Mouse (Mus musculus) MEL (cell line): Measurements from ENCODE around the gene Elof1. TPM values are rescaled to one million over a fixed set of nuclear protein-coding genes. Genes with fewer than 3 reads are reported as not detected.

Source experiments
- DNase-seq: peaks from one replicate; pipeline ENCODE4 v3.0.0; 2011; ENCODE audit warnings: low read depth, low spot score
- H3K27ac ChIP-seq: 2 replicates; pipeline ENCODE4 v1.5.1; 2012; ENCODE audit warnings: low read depth, mild to moderate bottlenecking, control low read depth, low read length, moderate library complexity; ENCODE audit not compliant: control insufficient read depth
- H3K27me3 ChIP-seq, 2 experiments: fragments of 150-350 bp in 1 of 2; sonication (generic) in 1 of 2; 2 replicates each; pipeline ENCODE4 v1.6.1; 2012; ENCODE audit warnings: low read length in 2 of 2, mild to moderate bottlenecking in 2 of 2, improper control_type of control experiment in 1 of 2, moderate library complexity in 1 of 2; ENCODE audit not compliant: insufficient read depth in 2 of 2, control insufficient read depth in 1 of 2
- H3K36me3 ChIP-seq, 2 experiments: 2 replicates each; pipeline ENCODE4 v1.6.1; 2012 to 2014; ENCODE audit warnings: low read length in 2 of 2, improper control_type of control experiment in 1 of 2, inconsistent platforms in 1 of 2, mild to moderate bottlenecking in 1 of 2; ENCODE audit not compliant: insufficient read depth in 2 of 2, control insufficient read depth in 1 of 2
- H3K4me1 ChIP-seq, 2 experiments: fragments of 150-350 bp in 1 of 2; sonication (generic) in 1 of 2; 2 replicates each; pipeline ENCODE4 v1.6.1; 2012; ENCODE audit warnings: low read length in 2 of 2, improper control_type of control experiment in 1 of 2, mild to moderate bottlenecking in 1 of 2; ENCODE audit not compliant: insufficient read depth in 2 of 2, control insufficient read depth in 1 of 2
- H3K4me3 ChIP-seq, 2 experiments: fragments of 150-350 bp in 1 of 2; sonication (generic) in 1 of 2; 2 replicates each; pipeline ENCODE4 v1.5.1; 2012; ENCODE audit warnings: low read depth in 2 of 2, low read length in 2 of 2, mild to moderate bottlenecking in 2 of 2, moderate library complexity in 2 of 2, control low read depth in 1 of 2, improper control_type of control experiment in 1 of 2; ENCODE audit not compliant: control insufficient read depth in 1 of 2, insufficient read depth in 1 of 2
- H3K79me2 ChIP-seq: 2 replicates; pipeline ENCODE4 v1.6.1; 2012; ENCODE audit warnings: mild to moderate bottlenecking, low read length, moderate library complexity; ENCODE audit not compliant: control insufficient read depth, poor library complexity, insufficient read depth
- H3K9ac ChIP-seq: 2 replicates; pipeline ENCODE4 v1.6.1; 2012; ENCODE audit warnings: low read depth, mild to moderate bottlenecking, control low read depth, low read length, moderate library complexity; ENCODE audit not compliant: control insufficient read depth, poor library complexity, severe bottlenecking
- H3K9me3 ChIP-seq: fragments of 150-350 bp; sonication (generic); replicated peaks from 2 replicates; pipeline ENCODE4 v1.6.1; 2012; ENCODE audit warnings: mild to moderate bottlenecking, low read length, improper control_type of control experiment, moderate library complexity; ENCODE audit not compliant: insufficient read depth
- BHLHE40 ChIP-seq: IDR thresholded peaks from 2 replicates; pipeline ENCODE4 v1.6.1; 2012; ENCODE audit warnings: low read depth, mild to moderate bottlenecking, inconsistent platforms, low read length, improper control_type of control experiment, borderline replicate concordance
- CTCF ChIP-seq, 3 experiments: IDR thresholded peaks in 2 of 3; conservative IDR thresholded peaks in 1 of 3; 2 replicates each; pipeline ENCODE4 v1.5.1; 2011 to 2012; ENCODE audit warnings: low read length in 3 of 3, low read depth in 2 of 3, mild to moderate bottlenecking in 2 of 3, improper control_type of control experiment in 1 of 3, inconsistent platforms in 1 of 3, mixed read lengths in 1 of 3, moderate library complexity in 1 of 3; ENCODE audit not compliant: control insufficient read depth in 1 of 3, insufficient read depth in 1 of 3, poor library complexity in 1 of 3, severe bottlenecking in 1 of 3
- E2F4 ChIP-seq: IDR thresholded peaks from 2 replicates; pipeline ENCODE4 v1.6.1; 2011; ENCODE audit warnings: low read depth, low read length, improper control_type of control experiment, borderline replicate concordance
- ELF1 ChIP-seq: IDR thresholded peaks from 2 replicates; pipeline ENCODE4 v1.6.1; 2014; ENCODE audit warnings: low read depth, mild to moderate bottlenecking, inconsistent platforms, low read length, improper control_type of control experiment, moderate library complexity
- EP300 ChIP-seq, 2 experiments: IDR thresholded peaks; 2 replicates each; pipeline ENCODE4 v1.6.1; 2011; ENCODE audit warnings: improper control_type of control experiment in 2 of 2, low read length in 2 of 2, low read depth in 1 of 2, mild to moderate bottlenecking in 1 of 2
- ETS1 ChIP-seq: IDR thresholded peaks from 2 replicates; pipeline ENCODE4 v1.6.1; 2012; ENCODE audit warnings: low read depth, mild to moderate bottlenecking, inconsistent platforms, low read length, improper control_type of control experiment, moderate library complexity
- GABPA ChIP-seq: IDR thresholded peaks from 2 replicates; pipeline ENCODE4 v1.6.1; 2012; ENCODE audit warnings: low read depth, mild to moderate bottlenecking, inconsistent platforms, low read length, improper control_type of control experiment, moderate library complexity
- GATA1 ChIP-seq: IDR thresholded peaks from 2 replicates; pipeline ENCODE4 v1.6.1; 2011; ENCODE audit warnings: low read depth, low read length, improper control_type of control experiment
- HCFC1 ChIP-seq: IDR thresholded peaks from 2 replicates; pipeline ENCODE4 v1.6.1; 2012; ENCODE audit warnings: low read depth, mild to moderate bottlenecking, inconsistent platforms, low read length, improper control_type of control experiment, moderate library complexity
- JUND ChIP-seq: IDR thresholded peaks from 2 replicates; pipeline ENCODE4 v1.6.1; 2011; ENCODE audit warnings: low read depth, mild to moderate bottlenecking, improper control_type of control experiment, low read length
- KAT2A ChIP-seq: conservative IDR thresholded peaks from 2 replicates; pipeline ENCODE4 v1.6.1; 2012; ENCODE audit warnings: low read depth, low read length, improper control_type of control experiment, inconsistent platforms
- MAFK ChIP-seq: IDR thresholded peaks from 2 replicates; pipeline ENCODE4 v1.6.1; 2011; ENCODE audit warnings: low read depth, mild to moderate bottlenecking, low read length, improper control_type of control experiment, borderline replicate concordance
- MAX ChIP-seq: IDR thresholded peaks from 2 replicates; pipeline ENCODE4 v1.6.1; 2011; ENCODE audit warnings: low read length, improper control_type of control experiment
- MEF2A ChIP-seq: IDR thresholded peaks from 2 replicates; pipeline ENCODE4 v1.6.1; 2014; ENCODE audit warnings: low read depth, mild to moderate bottlenecking, inconsistent platforms, low read length, improper control_type of control experiment; ENCODE audit not compliant: poor library complexity, insufficient replicate concordance, severe bottlenecking; ENCODE audit errors: extremely low read depth
- MYB ChIP-seq: IDR thresholded peaks from 2 replicates; pipeline ENCODE4 v1.6.1; 2011; ENCODE audit warnings: mild to moderate bottlenecking, low read depth, low read length, improper control_type of control experiment
- MYC ChIP-seq: IDR thresholded peaks from 2 replicates; pipeline ENCODE4 v1.6.1; 2011; ENCODE audit warnings: low read depth, mild to moderate bottlenecking, low read length, improper control_type of control experiment, moderate library complexity
- NELFE ChIP-seq: IDR thresholded peaks from 2 replicates; pipeline ENCODE4 v1.6.1; 2011; ENCODE audit warnings: low read depth, low read length, improper control_type of control experiment
- NRF1 ChIP-seq: IDR thresholded peaks from 2 replicates; pipeline ENCODE4 v1.6.1; 2014; ENCODE audit warnings: low read depth, mild to moderate bottlenecking, inconsistent platforms, low read length, improper control_type of control experiment, moderate library complexity; ENCODE audit not compliant: poor library complexity, insufficient read depth, severe bottlenecking
- POLR2A ChIP-seq, 2 experiments: IDR thresholded peaks; 2 replicates each; pipeline ENCODE4 v1.6.1; 2011 to 2012; ENCODE audit warnings: low read length in 2 of 2, mild to moderate bottlenecking in 2 of 2, control low read depth in 1 of 2, improper control_type of control experiment in 1 of 2, low read depth in 1 of 2, moderate library complexity in 1 of 2; ENCODE audit not compliant: control insufficient read depth in 1 of 2, insufficient read depth in 1 of 2, poor library complexity in 1 of 2
- POLR2AphosphoS2 ChIP-seq: IDR thresholded peaks from 2 replicates; pipeline ENCODE4 v1.6.1; 2011; ENCODE audit warnings: low read length, improper control_type of control experiment
- POLR2AphosphoS5 ChIP-seq: IDR thresholded peaks from 2 replicates; pipeline ENCODE4 v1.6.1; 2012; ENCODE audit warnings: low read depth, borderline replicate concordance, mild to moderate bottlenecking, inconsistent platforms, low read length, moderate library complexity, mixed read lengths
- RAD21 ChIP-seq: IDR thresholded peaks from 2 replicates; pipeline ENCODE4 v1.6.1; 2011; ENCODE audit warnings: mild to moderate bottlenecking, low read depth, low read length, improper control_type of control experiment
- RCOR1 ChIP-seq: IDR thresholded peaks from 2 replicates; pipeline ENCODE4 v1.6.1; 2012; ENCODE audit warnings: low read depth, mild to moderate bottlenecking, inconsistent platforms, low read length, improper control_type of control experiment
- SIN3A ChIP-seq: IDR thresholded peaks from 2 replicates; pipeline ENCODE4 v1.6.1; 2012; ENCODE audit warnings: low read length, improper control_type of control experiment, inconsistent platforms
- SMC3 ChIP-seq: IDR thresholded peaks from 2 replicates; pipeline ENCODE4 v1.6.1; 2011; ENCODE audit warnings: low read depth, low read length, improper control_type of control experiment
- TAL1 ChIP-seq: IDR thresholded peaks from 2 replicates; pipeline ENCODE4 v1.6.1; 2012; ENCODE audit warnings: mild to moderate bottlenecking, inconsistent platforms, low read length, moderate library complexity, mixed read lengths
- TBP ChIP-seq: IDR thresholded peaks from 2 replicates; pipeline ENCODE4 v1.8.0; 2011; ENCODE audit warnings: low read depth, low read length, improper control_type of control experiment
- TCF12 ChIP-seq: IDR thresholded peaks from 2 replicates; pipeline ENCODE4 v1.6.1; 2014; ENCODE audit warnings: low read depth, mild to moderate bottlenecking, inconsistent platforms, low read length, improper control_type of control experiment, moderate library complexity
- UBTF ChIP-seq: IDR thresholded peaks from 2 replicates; pipeline ENCODE4 v1.6.1; 2012; ENCODE audit warnings: low read depth, mild to moderate bottlenecking, inconsistent platforms, low read length, improper control_type of control experiment, moderate library complexity, borderline replicate concordance; ENCODE audit not compliant: insufficient read depth
- USF1 ChIP-seq: IDR thresholded peaks from 2 replicates; pipeline ENCODE4 v1.6.1; 2014; ENCODE audit warnings: low read depth, mild to moderate bottlenecking, inconsistent platforms, low read length, improper control_type of control experiment, moderate library complexity
- USF2 ChIP-seq, 2 experiments: IDR thresholded peaks; 2 replicates each; pipeline ENCODE4 v1.6.1; 2011 to 2012; ENCODE audit warnings: improper control_type of control experiment in 2 of 2, low read length in 2 of 2, borderline replicate concordance in 1 of 2, inconsistent platforms in 1 of 2, low read depth in 1 of 2, mild to moderate bottlenecking in 1 of 2; ENCODE audit not compliant: insufficient read depth in 1 of 2
- ZC3H11A ChIP-seq: IDR thresholded peaks from 2 replicates; pipeline ENCODE4 v1.6.1; 2012; ENCODE audit warnings: low read depth, mild to moderate bottlenecking, inconsistent platforms, low read length, improper control_type of control experiment
- ZMIZ1 ChIP-seq: IDR thresholded peaks from 2 replicates; pipeline ENCODE4 v1.6.1; 2012; ENCODE audit warnings: low read depth, mild to moderate bottlenecking, inconsistent platforms, low read length, improper control_type of control experiment, moderate library complexity
- ZNF384 ChIP-seq: IDR thresholded peaks from 2 replicates; pipeline ENCODE4 v1.6.1; 2012; ENCODE audit warnings: low read depth, mild to moderate bottlenecking, inconsistent platforms, low read length, improper control_type of control experiment
- polyA plus RNA-seq, 2 experiments: library from polyadenylated mRNA; stranded (reverse) in 1 of 2; unstranded in 1 of 2; fragments of >175 nt in 1 of 2; fragments of >200 nt in 1 of 2; gene quantifications; 2 replicates each; pipeline versions ENCODE4 v1.2.1 to v1.2.4; 2012; ENCODE audit warnings: low replicate concordance in 2 of 2, low read depth in 1 of 2; ENCODE audit not compliant: insufficient read length in 2 of 2, insufficient read depth in 1 of 2, missing spikeins in 1 of 2
- total RNA-seq: library from RNA; depleted of rRNA; stranded (reverse); fragments of 300-350 nt; gene quantifications from 2 replicates; pipeline ENCODE4 v1.2.3, GENCODE M21; 2012

The Elof1 gene
- total and polyA plus RNA-seq, 3 experiments: 421 to 505 TPM; not detected in 1

DNA sequence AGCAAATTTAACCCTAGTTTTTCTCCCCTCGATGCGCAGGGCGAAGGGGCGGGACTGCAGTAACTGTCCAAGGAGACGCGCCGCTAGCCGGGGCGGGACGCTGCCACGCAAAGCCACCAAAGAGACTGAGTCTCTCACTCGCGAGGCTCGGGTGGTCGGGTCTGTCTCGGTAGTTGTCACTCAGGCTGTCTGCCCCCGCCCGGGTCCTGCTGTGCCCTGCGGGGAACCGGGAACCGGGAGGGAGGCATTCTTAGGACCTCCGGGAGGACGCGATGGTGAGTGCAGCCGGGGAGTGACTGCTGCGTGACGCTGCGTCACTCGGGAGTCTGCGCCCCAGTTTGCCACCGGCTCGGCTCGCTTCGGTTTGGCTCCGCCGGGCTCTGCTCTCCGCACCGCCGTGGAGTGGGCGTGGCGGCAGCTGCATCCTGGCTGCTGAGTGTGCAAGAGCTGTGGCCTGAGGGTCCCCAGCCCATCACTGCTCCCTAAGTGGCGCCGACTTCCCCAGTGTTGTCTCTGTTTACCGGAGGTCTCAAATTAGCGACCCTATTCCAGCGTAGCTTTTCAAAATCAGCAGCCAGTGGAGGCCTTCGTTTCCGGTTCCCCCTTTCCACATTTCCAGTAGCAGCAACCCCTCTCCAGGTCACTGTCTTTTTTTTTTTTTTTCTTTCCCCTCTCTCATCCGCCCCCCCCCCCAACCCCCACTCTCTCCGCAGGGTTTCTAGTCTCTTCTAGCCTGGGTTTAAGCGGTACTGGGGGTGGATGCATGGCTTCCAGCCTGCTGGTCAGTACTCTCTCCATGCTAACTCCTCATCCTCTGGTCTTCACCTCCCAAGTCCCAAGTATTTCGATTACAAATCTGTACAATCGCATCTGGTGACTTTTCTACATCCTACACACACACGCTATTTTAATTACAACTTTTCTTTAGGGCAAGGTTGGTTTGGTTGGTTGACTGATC is 48.0 kb upstream of the Elof1 start:
- H3K4me3 ChIP-seq: peak overlapping the region; percentile 48 to 59
- H3K27me3 ChIP-seq: no peaks in the 10 kb centered on the region
- peaks cover 0 to 3% of the 10 kb centered on the region in 2 experiments; a peak in 1 of 4 replicates for H3K4me1 ChIP-seq
- H3K36me3 ChIP-seq: no peaks in the 10 kb centered on the region
- no peaks in the 10 kb centered on the region for H3K9me3 ChIP-seq
- peak; percentile 67 for DNase-seq
- H3K79me2 ChIP-seq: no peaks in the 10 kb centered on the region
- peak overlapping the region; percentile 60 for H3K9ac ChIP-seq
- H3K27ac ChIP-seq: no peak overlapping the region
- no peak for TF ChIP-seq E2F4
- TF ChIP-seq CTCF (IDR thresholded peaks at IDR 0.05 in 2 of 3, conservative IDR thresholded peaks at IDR 0.05 in 1 of 3; ENCODE audit: control insufficient read depth in 1 of 3, insufficient read depth in 1 of 3, low read depth in 2 of 3, low read length in 3 of 3, poor library complexity in 1 of 3, severe bottlenecking in 1 of 3): no peak
- peak; percentile 27 to 39; a peak in 2 of 4 replicates for TF ChIP-seq POLR2A (IDR thresholded peaks at IDR 0.05; ENCODE audit: control insufficient read depth in 1 of 2, insufficient read depth in 1 of 2, low read depth in 1 of 2, low read length in 2 of 2, poor library complexity in 1 of 2)
- no peak for TF ChIP-seq ELF1
- TF ChIP-seq KAT2A: no peak
- TF ChIP-seq RCOR1: no peak
- no peak for TF ChIP-seq SMC3
- no peak for TF ChIP-seq MAX
- TF ChIP-seq NRF1: peak; percentile 41; the same call in 1 of the 2 replicates
- no peak for TF ChIP-seq MYB
- no peak for TF ChIP-seq MAFK
- TF ChIP-seq ZC3H11A: no peak
- no peak for TF ChIP-seq USF2 (IDR thresholded peaks at IDR 0.05; ENCODE audit: borderline replicate concordance in 1 of 2, insufficient read depth in 1 of 2, low read depth in 1 of 2, low read length in 2 of 2)
- no peak for TF ChIP-seq UBTF
- no peak for TF ChIP-seq USF1
- no peak for TF ChIP-seq GABPA
- TF ChIP-seq MYC: no peak
- 0 out of 2 replicates have a peak, but pooled peaks have one; percentile 12 for TF ChIP-seq BHLHE40
- peak; percentile 51; the same call in 1 of the 2 replicates for TF ChIP-seq ZNF384
- peak; percentile 5; the same call in 1 of the 2 replicates for TF ChIP-seq ETS1
- TF ChIP-seq SIN3A: peak; percentile 57
- no peak for TF ChIP-seq TCF12
- no peak for TF ChIP-seq EP300 (IDR thresholded peaks at IDR 0.05; ENCODE audit: low read depth in 1 of 2, low read length in 2 of 2)
- TF ChIP-seq GATA1: no peak
- no peak for TF ChIP-seq TAL1
- no peak for TF ChIP-seq RAD21
- TF ChIP-seq MEF2A: no peak
- no peak for TF ChIP-seq POLR2AphosphoS5
- no peak for TF ChIP-seq TBP
- TF ChIP-seq POLR2AphosphoS2: no peak
- peak; percentile 30 for TF ChIP-seq NELFE
- TF ChIP-seq JUND: no peak
- 0 out of 2 replicates have a peak, but pooled peaks have one; percentile 26 for TF ChIP-seq ZMIZ1
- 0 out of 2 replicates have a peak, but pooled peaks have one; percentile 32 for TF ChIP-seq HCFC1
